Mouse (Mus musculus): ENCODE measurements around the gene Ctsl. TPM values are rescaled to one million over a fixed set of nuclear protein-coding genes. Genes with fewer than 3 reads are reported as not detected.
A peak's percentile ranks its signal among the peaks of the same experiment; 100 is the strongest.

The Ctsl gene
- polyA plus RNA-seq, 1 experiment from 2014 or later, result 1,130 TPM

DNA sequence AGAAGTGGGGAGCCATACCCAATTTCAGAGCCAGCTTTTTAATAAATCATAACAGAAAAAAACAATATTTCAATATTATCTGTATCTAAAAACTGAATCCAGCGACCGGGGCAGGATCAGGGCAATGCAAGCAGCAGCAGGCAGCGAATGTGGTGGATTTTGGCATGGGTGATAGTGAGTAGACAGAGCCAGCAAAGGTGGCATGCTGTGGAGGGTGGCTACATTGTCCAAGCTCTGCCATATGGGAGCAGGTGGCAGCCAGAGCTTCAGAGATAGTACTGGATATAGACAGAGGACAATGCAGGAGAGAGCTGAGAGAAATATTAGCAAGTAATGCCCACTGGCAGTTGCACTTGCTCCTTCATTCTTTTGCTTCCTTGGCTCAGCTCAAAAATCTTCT, 11.0 kb downstream of the Ctsl start:
- Histone ChIP-seq H3K27ac (ENCODE audit: low read depth) (no peak overlapping the region), H3K9me3 (ENCODE audit: low read length) (no peaks in the 10 kb centered on the region), H3K4me2 (ENCODE audit: low read depth, low read length) (no peak overlapping the region), H3K9ac (replicated peaks) (no peak overlapping the region), H3K4me1 (ENCODE audit: insufficient read depth) (no peaks in the 10 kb centered on the region), H3K36me3 (replicated peaks; ENCODE audit: insufficient read depth, low read length) (peaks cover 8% of the 10 kb centered on the region; the same call in 1 of the 2 replicates), H3K4me3 (ENCODE audit: low read depth, low read length) (no peak overlapping the region), H3K27me3 (ENCODE audit: insufficient read depth, low read length) (no peaks in the 10 kb centered on the region)
- no peak for DNase-seq
- ATAC-seq, result no peak
- 73% methylated on average over 3 of the region's 3 CpGs for WGBS (ENCODE audit: insufficient replicate concordance)
- TF ChIP-seq CTCF (IDR thresholded peaks at IDR 0.05; ENCODE audit: low read depth), result no peak
- TF ChIP-seq EP300 (IDR thresholded peaks at IDR 0.05; ENCODE audit: low read depth), result no peak

DNA sequence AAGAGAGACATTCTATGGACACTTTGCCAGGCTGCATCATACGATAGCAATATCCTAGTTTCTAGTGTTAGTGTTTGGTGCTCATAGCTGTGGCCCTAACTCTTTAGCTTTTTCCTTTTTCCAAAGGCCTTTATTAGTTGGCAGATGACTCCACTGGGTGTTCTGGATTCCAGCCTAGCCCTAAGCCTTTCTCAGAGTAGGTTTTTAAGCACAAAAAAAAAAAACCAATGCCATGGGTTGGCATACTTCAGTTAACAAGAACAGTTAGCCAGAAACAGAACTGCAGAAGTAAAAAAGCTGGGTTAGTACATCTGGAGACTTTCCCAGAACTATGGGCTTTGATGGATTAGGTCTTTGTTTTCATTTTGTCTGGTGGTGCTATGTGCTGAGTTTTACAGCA, 12.2 kb downstream of the Ctsl start:
- DNase-seq (no peak), ATAC-seq (no peak)
- no peaks in the 10 kb centered on the region for H3K4me1 ChIP-seq (ENCODE audit: insufficient read depth)
- no peak overlapping the region for H3K27ac ChIP-seq (ENCODE audit: low read depth)
- no peak overlapping the region for H3K9ac ChIP-seq (replicated peaks)
- no peak overlapping the region for H3K4me2 ChIP-seq (ENCODE audit: low read depth, low read length)
- TF ChIP-seq CTCF (IDR thresholded peaks at IDR 0.05; ENCODE audit: low read depth), result no peak
- TF ChIP-seq EP300 (IDR thresholded peaks at IDR 0.05; ENCODE audit: low read depth), result no peak
- no peaks in the 10 kb centered on the region for H3K9me3 ChIP-seq (ENCODE audit: low read length)
- H3K4me3 ChIP-seq (ENCODE audit: low read depth, low read length), result no peak overlapping the region
- H3K27me3 ChIP-seq (ENCODE audit: insufficient read depth, low read length), result no peaks in the 10 kb centered on the region
- WGBS (ENCODE audit: insufficient replicate concordance), result 88% methylated on average over 1 of the region's 1 CpGs
- H3K36me3 ChIP-seq (replicated peaks; ENCODE audit: insufficient read depth, low read length), result peaks cover 8% of the 10 kb centered on the region; the same call in 1 of the 2 replicates

DNA sequence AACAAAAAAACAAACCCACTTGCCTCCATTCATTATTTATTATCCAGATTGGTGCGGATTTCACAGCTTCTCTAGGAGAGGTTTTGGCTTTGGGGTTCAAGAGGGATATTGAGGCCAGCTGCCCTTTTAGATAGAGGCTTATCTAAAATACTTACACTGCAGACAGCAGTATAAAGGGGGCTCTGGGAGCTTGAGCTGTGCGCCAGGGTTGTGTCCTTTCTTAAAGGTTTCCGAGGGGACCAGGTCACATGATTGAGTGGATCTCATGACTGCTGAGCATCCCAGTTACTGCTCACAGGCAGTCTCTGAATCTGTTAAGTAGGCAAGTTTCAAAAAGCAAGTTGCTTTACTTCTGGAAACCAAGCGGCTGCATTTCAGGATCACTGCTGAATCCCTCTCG, 13.3 kb downstream of the Ctsl start:
- no peak overlapping the region for H3K4me2 ChIP-seq (ENCODE audit: low read depth, low read length)
- no peaks in the 10 kb centered on the region for H3K27me3 ChIP-seq (ENCODE audit: insufficient read depth, low read length)
- no peaks in the 10 kb centered on the region for H3K9me3 ChIP-seq (ENCODE audit: low read length)
- H3K36me3 ChIP-seq (replicated peaks; ENCODE audit: insufficient read depth, low read length), result peaks cover 5% of the 10 kb centered on the region; the same call in 1 of the 2 replicates
- TF ChIP-seq CTCF (IDR thresholded peaks at IDR 0.05; ENCODE audit: low read depth) (no peak), EP300 (IDR thresholded peaks at IDR 0.05; ENCODE audit: low read depth) (no peak)
- no peak overlapping the region for H3K27ac ChIP-seq (ENCODE audit: low read depth)
- WGBS (ENCODE audit: insufficient replicate concordance), result 54% methylated on average over 5 of the region's 5 CpGs
- no peak overlapping the region for H3K4me3 ChIP-seq (ENCODE audit: low read depth, low read length)
- H3K9ac ChIP-seq (replicated peaks), result no peak overlapping the region
- no peaks in the 10 kb centered on the region for H3K4me1 ChIP-seq (ENCODE audit: insufficient read depth)
- no peak for ATAC-seq
- DNase-seq, result no peak

DNA sequence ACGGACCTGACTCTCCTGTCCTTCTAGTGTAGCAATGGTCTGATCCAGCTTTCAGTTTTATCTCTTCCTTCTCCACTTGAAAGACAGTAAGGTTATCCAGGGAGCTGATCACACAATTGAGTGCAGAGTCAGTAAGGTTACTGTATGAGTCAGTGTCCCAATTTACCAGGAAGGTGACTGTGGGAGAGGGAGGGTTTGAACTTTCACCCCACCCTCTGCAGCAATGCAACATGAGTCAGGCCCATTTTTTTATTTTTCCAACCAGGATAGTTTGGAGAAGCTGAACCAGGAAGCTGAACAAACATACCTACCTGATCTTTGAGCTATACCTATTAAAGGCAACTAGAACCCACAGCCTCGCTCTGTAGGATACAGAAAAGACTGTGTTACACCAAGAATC, 21.2 kb downstream of the Ctsl start:
- Histone ChIP-seq H3K9me3 (ENCODE audit: low read length) (no peaks in the 10 kb centered on the region), H3K27ac (ENCODE audit: low read depth) (no peak overlapping the region), H3K4me2 (ENCODE audit: low read depth, low read length) (no peak overlapping the region), H3K36me3 (replicated peaks; ENCODE audit: insufficient read depth, low read length) (no peaks in the 10 kb centered on the region), H3K27me3 (ENCODE audit: insufficient read depth, low read length) (no peaks in the 10 kb centered on the region), H3K9ac (replicated peaks) (no peak overlapping the region), H3K4me3 (ENCODE audit: low read depth, low read length) (no peak overlapping the region), H3K4me1 (ENCODE audit: insufficient read depth) (no peaks in the 10 kb centered on the region)
- ATAC-seq (peak; percentile 66; the same call in 1 of the 2 replicates), DNase-seq (no peak)
- 73% methylated on average over 2 of the region's 2 CpGs for WGBS (ENCODE audit: insufficient replicate concordance)
- no peak for TF ChIP-seq CTCF (IDR thresholded peaks at IDR 0.05; ENCODE audit: low read depth)
- no peak for TF ChIP-seq EP300 (IDR thresholded peaks at IDR 0.05; ENCODE audit: low read depth)

DNA sequence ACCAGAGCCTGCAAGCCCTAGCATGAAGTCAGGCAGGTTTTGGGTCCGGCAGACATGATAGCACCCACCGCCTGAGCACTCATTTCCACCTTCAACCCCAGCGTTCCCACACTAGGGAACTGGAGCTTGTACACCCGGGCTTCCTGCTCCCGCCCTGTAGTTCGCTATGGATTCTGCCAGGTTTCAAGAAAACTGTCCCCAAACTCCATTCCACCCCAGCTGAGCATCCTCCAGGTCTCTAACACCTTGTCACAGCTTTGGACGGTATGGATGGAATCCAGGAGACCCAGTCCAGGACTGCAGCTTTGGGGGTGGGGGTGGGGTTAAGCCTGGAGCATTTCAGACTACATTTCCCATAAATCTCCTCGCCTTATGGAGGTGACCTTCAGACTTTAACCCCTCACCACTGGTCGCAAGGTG, 26.6 kb downstream of the Ctsl start:
- Histone ChIP-seq H3K9ac (replicated peaks) (peak overlapping the region; percentile 64), H3K9me3 (ENCODE audit: low read length) (no peaks in the 10 kb centered on the region), H3K27me3 (ENCODE audit: insufficient read depth, low read length) (no peaks in the 10 kb centered on the region), H3K4me3 (ENCODE audit: low read depth, low read length) (peak overlapping the region; percentile 51), H3K4me2 (ENCODE audit: low read depth, low read length) (peak overlapping the region; percentile 81), H3K4me1 (ENCODE audit: insufficient read depth) (0 out of 2 replicates have a peak, but pooled peaks cover 5% of the 10 kb centered on the region), H3K27ac (ENCODE audit: low read depth) (peak overlapping the region; percentile 80), H3K36me3 (replicated peaks; ENCODE audit: insufficient read depth, low read length) (no peaks in the 10 kb centered on the region)
- DNase-seq (peak; percentile 48), ATAC-seq (peak; percentile 90)
- TF ChIP-seq EP300 (IDR thresholded peaks at IDR 0.05; ENCODE audit: low read depth), result no peak; the same call in 1 of the 2 replicates
- no peak for TF ChIP-seq CTCF (IDR thresholded peaks at IDR 0.05; ENCODE audit: low read depth)
- 4% methylated on average over 9 of the region's 9 CpGs for WGBS (ENCODE audit: insufficient replicate concordance)

DNA sequence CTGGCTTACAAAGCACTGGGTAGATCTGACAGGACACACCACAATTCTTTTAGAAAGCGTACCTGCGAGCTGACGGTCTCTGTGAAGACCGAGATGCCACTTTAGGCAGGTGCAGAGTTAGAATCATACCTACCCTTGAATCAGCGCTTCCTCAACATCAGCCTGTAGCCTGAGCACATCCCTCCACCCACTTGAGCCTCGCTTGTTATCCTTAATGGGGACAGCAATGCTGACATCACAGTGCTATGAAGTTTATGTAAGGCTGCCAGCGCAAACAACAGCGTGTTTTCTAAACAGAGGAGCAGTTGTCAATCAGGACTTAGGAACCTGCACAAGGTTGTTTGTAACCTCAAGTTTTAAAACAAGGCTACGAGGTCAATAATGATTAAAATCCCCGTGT, 27.1 kb downstream of the Ctsl start:
- Histone ChIP-seq H3K9ac (replicated peaks) (peak overlapping the region; percentile 64), H3K27me3 (ENCODE audit: insufficient read depth, low read length) (no peaks in the 10 kb centered on the region), H3K36me3 (replicated peaks; ENCODE audit: insufficient read depth, low read length) (no peaks in the 10 kb centered on the region), H3K9me3 (ENCODE audit: low read length) (no peaks in the 10 kb centered on the region), H3K4me2 (ENCODE audit: low read depth, low read length) (peak overlapping the region; percentile 81), H3K4me1 (ENCODE audit: insufficient read depth) (0 out of 2 replicates have a peak, but pooled peaks cover 5% of the 10 kb centered on the region), H3K4me3 (ENCODE audit: low read depth, low read length) (peak overlapping the region; percentile 51), H3K27ac (ENCODE audit: low read depth) (peak overlapping the region; percentile 80)
- TF ChIP-seq CTCF (IDR thresholded peaks at IDR 0.05; ENCODE audit: low read depth) (no peak), EP300 (IDR thresholded peaks at IDR 0.05; ENCODE audit: low read depth) (no peak)
- ATAC-seq (peak; percentile 82), DNase-seq (no peak)
- 24% methylated on average over 10 of the region's 10 CpGs for WGBS (ENCODE audit: insufficient replicate concordance)

Data from liver, postnatal 0 days (tissue).